Mouse (Mus musculus): ENCODE measurements around the gene Irgc1. TPM values are rescaled to one million over a fixed set of nuclear protein-coding genes. Genes with fewer than 3 reads are reported as not detected.

The Irgc1 gene
- polyA plus RNA-seq, 2 experiments, result not detected

- Histone ChIP-seq H3K27me3 (ENCODE audit: control insufficient read depth, insufficient read depth, low read length) (no peaks in the 10 kb centered on the region), H3K9me3 (ENCODE audit: control insufficient read depth, low read length) (no peaks in the 10 kb centered on the region), H3K36me3 (ENCODE audit: control insufficient read depth, insufficient read depth, low read length) (no peaks in the 10 kb centered on the region), H3K4me1 (ENCODE audit: control insufficient read depth, insufficient read depth, low read length) (no peaks in the 10 kb centered on the region), H3K9ac (ENCODE audit: low read depth, low read length, severe bottlenecking) (no peak overlapping the region), H3K4me3 (replicated peaks; ENCODE audit: low read length) (no peak overlapping the region), H3K27ac (replicated peaks; ENCODE audit: low read depth, low read length) (no peak overlapping the region), H3K4me2 (replicated peaks; ENCODE audit: low read depth, low read length, severe bottlenecking) (no peak overlapping the region)
- DNase-seq (ENCODE audit: low spot score) (no peak), ATAC-seq (ENCODE audit: low FRiP score, low read depth) (no peak)
- no peak for TF ChIP-seq POLR2A (IDR thresholded peaks at IDR 0.05; ENCODE audit: borderline replicate concordance, extremely low read depth, insufficient read depth, insufficient read length)
- WGBS, result 67% methylated on average over 5 of the region's 5 CpGs
Observed at GRCm38 (mm10) chr7:24455726-24456125, 3.6 kb upstream of the Irgc1 start.

GRCm38 (mm10) chr7:24454199-24454598, 2.1 kb upstream of the Irgc1 start:
- Histone ChIP-seq H3K4me1 (ENCODE audit: control insufficient read depth, insufficient read depth, low read length) (no peaks in the 10 kb centered on the region), H3K27ac (replicated peaks; ENCODE audit: low read depth, low read length) (no peak overlapping the region), H3K9me3 (ENCODE audit: control insufficient read depth, low read length) (no peaks in the 10 kb centered on the region), H3K4me2 (replicated peaks; ENCODE audit: low read depth, low read length, severe bottlenecking) (no peak overlapping the region), H3K27me3 (ENCODE audit: control insufficient read depth, insufficient read depth, low read length) (no peaks in the 10 kb centered on the region), H3K9ac (ENCODE audit: low read depth, low read length, severe bottlenecking) (no peak overlapping the region), H3K36me3 (ENCODE audit: control insufficient read depth, insufficient read depth, low read length) (no peaks in the 10 kb centered on the region), H3K4me3 (replicated peaks; ENCODE audit: low read length) (no peak overlapping the region)
- 82% methylated on average over 2 of the region's 2 CpGs for WGBS
- TF ChIP-seq POLR2A (IDR thresholded peaks at IDR 0.05; ENCODE audit: borderline replicate concordance, extremely low read depth, insufficient read depth, insufficient read length), result no peak
- no peak for ATAC-seq (ENCODE audit: low FRiP score, low read depth)
- DNase-seq (ENCODE audit: low spot score), result no peak

DNA sequence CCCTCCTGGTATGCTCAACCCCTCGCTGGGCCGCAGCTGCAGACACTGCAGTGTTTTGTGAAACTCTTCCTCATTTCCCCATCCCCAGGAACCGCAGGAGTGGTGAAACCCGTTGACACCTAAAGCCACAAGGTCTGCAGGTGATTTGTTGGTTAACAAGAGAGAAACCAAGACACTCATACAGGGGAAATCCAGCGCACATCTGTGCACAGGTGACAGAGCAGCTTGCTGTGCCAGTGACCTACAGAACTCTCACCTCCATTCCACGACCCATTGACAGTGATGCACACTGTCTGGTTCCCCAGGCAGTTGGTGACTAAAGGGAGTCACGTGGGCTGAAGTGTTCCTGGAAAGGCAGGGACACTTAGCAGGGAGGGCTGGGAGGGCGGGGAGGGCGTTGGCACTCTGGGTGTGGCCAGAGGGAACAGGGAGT, 1.5 kb downstream of the Irgc1 start:
- no peak overlapping the region for H3K4me2 ChIP-seq (replicated peaks; ENCODE audit: low read depth, low read length, severe bottlenecking)
- DNase-seq (ENCODE audit: low spot score) (no peak), ATAC-seq (ENCODE audit: low FRiP score, low read depth) (no peak)
- 58% methylated on average over 9 of the region's 9 CpGs for WGBS
- H3K27ac ChIP-seq (replicated peaks; ENCODE audit: low read depth, low read length), result no peak overlapping the region
- no peak for TF ChIP-seq POLR2A (IDR thresholded peaks at IDR 0.05; ENCODE audit: borderline replicate concordance, extremely low read depth, insufficient read depth, insufficient read length)
- H3K27me3 ChIP-seq (ENCODE audit: control insufficient read depth, insufficient read depth, low read length), result no peaks in the 10 kb centered on the region
- no peaks in the 10 kb centered on the region for H3K36me3 ChIP-seq (ENCODE audit: control insufficient read depth, insufficient read depth, low read length)
- no peaks in the 10 kb centered on the region for H3K9me3 ChIP-seq (ENCODE audit: control insufficient read depth, low read length)
- no peak overlapping the region for H3K4me3 ChIP-seq (replicated peaks; ENCODE audit: low read length)
- no peaks in the 10 kb centered on the region for H3K4me1 ChIP-seq (ENCODE audit: control insufficient read depth, insufficient read depth, low read length)
- H3K9ac ChIP-seq (ENCODE audit: low read depth, low read length, severe bottlenecking), result no peak overlapping the region

DNA sequence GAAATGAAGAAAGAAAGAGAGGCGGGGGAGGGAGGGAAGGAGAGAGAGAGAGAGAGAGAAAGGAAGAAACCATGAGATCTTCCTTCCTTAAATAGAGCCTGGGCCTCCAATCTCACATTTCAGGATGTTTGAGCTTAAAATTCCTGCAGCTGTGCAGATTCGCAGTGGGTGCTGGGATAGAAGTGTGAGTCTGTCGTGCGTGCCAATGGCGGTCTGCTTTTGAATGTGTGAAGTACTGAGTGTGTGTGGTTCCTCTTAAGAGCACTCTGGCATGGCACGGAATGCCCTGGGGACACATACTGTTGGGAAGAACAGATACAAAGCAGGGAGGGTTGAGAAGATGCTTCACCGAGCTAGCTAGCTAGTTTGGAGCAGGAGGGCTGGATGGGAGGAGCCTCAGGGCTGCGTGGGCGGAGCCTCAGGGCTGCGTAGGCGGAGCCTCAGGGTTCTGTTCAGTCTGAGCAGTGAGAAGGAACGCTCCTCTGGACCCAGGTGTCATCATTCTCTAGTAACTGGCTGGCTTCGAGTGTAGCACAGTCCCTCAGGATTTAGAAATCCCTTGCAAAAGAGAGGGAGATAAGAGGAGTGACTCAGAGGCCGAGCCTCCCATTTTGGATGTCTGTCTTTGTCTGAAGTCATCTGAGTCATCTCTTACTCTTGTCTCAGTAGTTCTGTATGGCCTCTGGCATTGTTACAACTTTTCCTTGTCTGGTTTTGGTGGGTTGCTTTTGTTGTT, 3.1 kb downstream of the Irgc1 start:
- H3K9ac ChIP-seq (ENCODE audit: low read depth, low read length, severe bottlenecking), result no peak overlapping the region
- no peak for TF ChIP-seq POLR2A (IDR thresholded peaks at IDR 0.05; ENCODE audit: borderline replicate concordance, extremely low read depth, insufficient read depth, insufficient read length)
- H3K36me3 ChIP-seq (ENCODE audit: control insufficient read depth, insufficient read depth, low read length), result no peaks in the 10 kb centered on the region
- no peak for DNase-seq (ENCODE audit: low spot score)
- H3K4me1 ChIP-seq (ENCODE audit: control insufficient read depth, insufficient read depth, low read length), result no peaks in the 10 kb centered on the region
- no peak overlapping the region for H3K4me2 ChIP-seq (replicated peaks; ENCODE audit: low read depth, low read length, severe bottlenecking)
- no peak for ATAC-seq (ENCODE audit: low FRiP score, low read depth)
- H3K4me3 ChIP-seq (replicated peaks; ENCODE audit: low read length), result no peak overlapping the region
- WGBS, result 57% methylated on average over 14 of the region's 14 CpGs
- H3K9me3 ChIP-seq (ENCODE audit: control insufficient read depth, low read length), result no peaks in the 10 kb centered on the region
- H3K27me3 ChIP-seq (ENCODE audit: control insufficient read depth, insufficient read depth, low read length), result no peaks in the 10 kb centered on the region
- H3K27ac ChIP-seq (replicated peaks; ENCODE audit: low read depth, low read length), result no peak overlapping the region

- H3K9me3 ChIP-seq (ENCODE audit: control insufficient read depth, low read length), result no peaks in the 10 kb centered on the region
- 69% methylated on average over 7 of the region's 7 CpGs for WGBS
- H3K4me2 ChIP-seq (replicated peaks; ENCODE audit: low read depth, low read length, severe bottlenecking), result no peak overlapping the region
- no peak overlapping the region for H3K27ac ChIP-seq (replicated peaks; ENCODE audit: low read depth, low read length)
- H3K27me3 ChIP-seq (ENCODE audit: control insufficient read depth, insufficient read depth, low read length), result no peaks in the 10 kb centered on the region
- no peaks in the 10 kb centered on the region for H3K4me1 ChIP-seq (ENCODE audit: control insufficient read depth, insufficient read depth, low read length)
- no peak for TF ChIP-seq POLR2A (IDR thresholded peaks at IDR 0.05; ENCODE audit: borderline replicate concordance, extremely low read depth, insufficient read depth, insufficient read length)
- H3K4me3 ChIP-seq (replicated peaks; ENCODE audit: low read length), result no peak overlapping the region
- H3K36me3 ChIP-seq (ENCODE audit: control insufficient read depth, insufficient read depth, low read length), result no peaks in the 10 kb centered on the region
- ATAC-seq (ENCODE audit: low FRiP score, low read depth) (no peak), DNase-seq (ENCODE audit: low spot score) (no peak)
- H3K9ac ChIP-seq (ENCODE audit: low read depth, low read length, severe bottlenecking), result no peak overlapping the region
Observed at GRCm38 (mm10) chr7:24446697-24447340, 5.3 kb downstream of the Irgc1 start.
